Mouse (Mus musculus): ENCODE results near the gene Ism2.

The Ism2 gene

DNA sequence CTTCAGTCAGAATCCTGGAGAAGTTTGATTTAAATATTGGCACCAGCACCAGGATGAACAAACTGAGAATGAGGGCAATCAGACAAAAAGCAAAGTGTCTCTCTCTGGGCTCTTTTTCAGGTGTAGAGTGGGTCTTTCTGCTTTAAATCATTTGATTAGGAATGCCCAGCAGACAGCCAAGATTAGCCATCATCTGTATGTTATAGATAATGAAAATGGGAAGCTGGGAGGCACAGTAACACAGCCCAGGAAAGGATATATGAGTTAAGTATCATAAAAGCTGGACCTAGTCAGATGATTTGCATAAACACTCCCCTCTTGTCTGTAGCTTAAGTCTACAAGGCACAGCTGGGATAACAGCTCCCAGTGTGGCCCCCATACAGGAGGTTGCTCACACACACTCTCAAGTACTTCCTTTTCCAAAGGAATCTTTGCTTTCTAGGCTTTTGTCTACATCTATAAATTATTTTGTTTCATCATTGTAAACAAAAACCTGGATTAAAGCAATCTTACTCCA, 69.1 kb downstream of the Ism2 start:
- no peak for DNase-seq (ENCODE audit: low spot score)

- DNase-seq (ENCODE audit: low spot score): no peak
Measured at GRCm38 (mm10) chr12:87229633-87230032, 69.9 kb downstream of the Ism2 start.

Data from spleen, adult 12 weeks (tissue).